Mouse (Mus musculus) mouse trophoblast stem cell (cell line): ENCODE measurements around the gene Ibsp.

Experiments used
- in situ Hi-C, 2 experiments: fragments of 300-500 bp; cut with MseI, MboI; formaldehyde crosslinking; loops; 2 replicates in 1 of 2; 3 replicates in 1 of 2; pipeline ENCODE4 v1.15.1; 2025

Ibsp gene

GRCm38 (mm10) chr5:104298994-104299393 lies at the start of gene Ibsp:
TSS of gene Ibsp (plus strand) at chr5:104299171.
- in situ Hi-C loops: no loop called here

DNA sequence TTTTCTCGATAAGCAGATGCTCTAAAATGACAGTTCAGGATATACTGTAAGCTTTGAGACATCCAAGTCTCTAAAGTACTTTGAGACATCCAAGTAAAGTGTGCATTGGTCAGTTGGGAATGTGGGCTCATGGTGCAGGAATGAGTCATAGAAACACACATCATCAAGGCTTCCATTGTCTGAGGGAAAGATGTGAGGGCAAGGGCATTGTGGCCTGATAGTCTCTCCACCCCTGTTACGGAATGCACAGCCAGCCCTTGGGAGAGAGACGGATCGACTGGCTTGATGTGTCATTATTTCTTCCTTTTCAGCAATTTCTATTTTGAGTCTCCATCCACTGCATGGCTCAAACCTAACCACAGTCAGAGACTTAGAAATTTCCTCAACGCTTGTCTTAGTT lies 47.2 kb upstream of the Ibsp start:
- in situ Hi-C loops: no loop called here

GRCm38 (mm10) chr5:104256585-104256984 lies 42.4 kb upstream of the Ibsp start:
- in situ Hi-C loops: no loop called here

DNA sequence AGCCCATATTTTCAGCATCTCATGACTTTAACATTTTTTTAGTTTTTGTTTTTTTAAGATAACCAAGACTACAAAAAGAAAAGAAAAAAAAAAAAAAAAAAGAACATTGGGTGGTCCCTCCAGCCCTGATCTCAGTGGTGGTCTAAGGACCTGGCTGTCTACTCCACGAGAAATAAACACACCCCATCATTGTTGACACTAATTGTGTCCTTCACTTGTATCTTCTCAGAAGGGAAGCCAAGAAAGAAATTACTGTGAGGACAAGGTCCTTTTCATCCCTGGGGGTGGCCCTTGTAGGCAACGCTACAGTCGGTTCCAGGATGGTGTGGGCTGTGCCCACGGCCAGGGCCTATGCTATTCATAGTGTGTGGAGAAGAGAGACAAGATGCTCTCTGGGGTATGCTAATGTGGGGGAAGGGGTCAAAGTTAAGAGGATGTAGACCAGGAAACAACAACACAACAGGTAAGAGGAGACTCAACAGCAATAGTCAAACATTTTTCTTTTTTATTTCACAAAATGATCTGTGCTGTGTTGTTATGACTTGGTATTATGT lies 37.0 kb upstream of the Ibsp start:
- in situ Hi-C loops: no loop called here

DNA sequence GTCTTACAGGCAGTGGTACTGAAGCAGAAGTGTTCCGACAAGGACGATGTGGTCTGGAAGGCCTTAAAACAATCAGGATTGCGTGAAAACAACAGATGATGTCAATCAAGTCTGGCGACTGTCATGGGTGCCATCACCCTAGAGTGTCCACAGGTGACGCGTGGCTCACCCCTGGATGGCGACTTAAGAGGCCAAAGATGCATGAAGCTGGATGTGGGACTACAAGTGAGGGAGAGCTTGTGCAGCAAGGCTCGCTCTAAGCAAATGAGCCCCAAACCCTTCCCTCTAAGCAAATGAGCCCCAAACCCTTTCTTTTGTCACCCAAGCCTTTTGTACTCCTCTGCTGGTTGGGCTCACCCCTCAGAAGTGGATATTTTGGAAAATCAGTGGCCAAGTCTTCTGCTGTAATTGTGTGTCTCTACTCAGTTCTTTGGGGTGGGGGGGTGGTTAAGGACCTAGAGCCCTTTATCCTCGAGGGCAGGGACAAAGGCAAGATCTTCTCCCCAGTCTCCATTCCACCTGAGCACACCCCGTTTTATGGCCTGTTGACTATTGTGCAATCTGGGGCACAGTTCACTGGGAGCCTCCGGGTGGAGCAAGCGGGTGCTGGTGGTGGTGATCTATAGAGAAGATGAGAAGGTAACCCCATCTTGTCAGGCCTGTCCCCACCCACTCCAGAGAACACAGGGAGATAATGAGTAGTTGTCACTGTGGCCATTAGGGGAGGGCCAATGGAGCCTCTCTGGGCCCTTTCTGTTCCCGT lies 35.8 kb upstream of the Ibsp start:
- in situ Hi-C loops: no loop called here

DNA sequence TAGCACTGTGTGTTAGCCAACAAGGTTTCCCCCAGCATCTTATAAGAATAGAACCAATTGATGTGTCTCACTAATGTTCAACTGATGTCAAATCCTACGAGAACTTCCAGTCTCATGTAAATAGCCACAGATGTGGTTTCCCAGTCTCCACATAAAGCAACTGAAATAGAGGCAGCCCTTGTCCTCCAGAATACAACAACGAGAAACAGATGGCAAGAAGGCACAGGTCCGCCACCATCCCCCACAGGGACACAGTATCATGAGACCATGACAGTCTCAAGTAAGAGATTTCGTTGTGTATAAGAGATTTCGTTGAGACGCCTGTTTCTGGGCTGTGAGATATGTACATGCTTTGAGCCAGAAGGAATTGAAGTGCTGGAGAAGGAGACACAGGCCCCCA lies 4.8 kb upstream of the Ibsp start:
- in situ Hi-C loops: no loop called here

- in situ Hi-C loops: no loop called here
Measured at GRCm38 (mm10) chr5:104314073-104314472, 15.1 kb downstream of the Ibsp start.

GRCm38 (mm10) chr5:104325029-104325428 lies 26.1 kb downstream of the Ibsp start, which contains the start of gene Mepe:
TSS of gene Mepe (plus strand) at chr5:104325329.
- in situ Hi-C loops: no loop called here

- in situ Hi-C loops: no loop called here
Measured at GRCm38 (mm10) chr5:104326884-104327283, 27.9 kb downstream of the Ibsp start.

- in situ Hi-C loops: no loop called here
Measured at GRCm38 (mm10) chr5:104327389-104327788, 28.4 kb downstream of the Ibsp start.

- in situ Hi-C loops: no loop called here
Measured at GRCm38 (mm10) chr5:104327876-104328275, 28.9 kb downstream of the Ibsp start.

DNA sequence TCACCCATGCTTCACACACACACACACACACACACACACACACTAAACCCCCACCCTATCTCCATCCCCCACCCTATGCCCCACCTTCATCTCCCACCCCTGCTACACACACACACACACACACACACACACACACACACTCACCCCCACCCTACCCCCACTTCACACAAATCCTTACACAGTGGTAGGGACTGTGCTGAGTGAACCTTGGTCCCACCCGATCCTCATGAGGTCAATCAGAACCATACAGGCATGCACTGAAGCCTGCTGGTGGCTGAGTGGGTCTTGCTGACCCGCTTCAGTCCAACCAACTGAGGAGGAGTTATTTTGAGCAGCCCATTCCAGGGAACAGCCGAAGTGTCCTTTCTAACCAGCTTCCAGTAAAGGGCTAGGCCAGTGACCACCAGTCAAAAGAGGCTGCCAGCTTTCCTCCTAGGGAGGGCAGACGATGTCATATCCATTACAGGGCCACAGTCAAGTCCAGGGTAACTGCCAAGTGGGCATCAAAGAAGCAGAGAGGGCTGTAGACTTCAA lies 29.4 kb downstream of the Ibsp start:
- in situ Hi-C loops: no loop called here

- in situ Hi-C loops: no loop called here
Measured at GRCm38 (mm10) chr5:104329381-104329780, 30.4 kb downstream of the Ibsp start.

DNA sequence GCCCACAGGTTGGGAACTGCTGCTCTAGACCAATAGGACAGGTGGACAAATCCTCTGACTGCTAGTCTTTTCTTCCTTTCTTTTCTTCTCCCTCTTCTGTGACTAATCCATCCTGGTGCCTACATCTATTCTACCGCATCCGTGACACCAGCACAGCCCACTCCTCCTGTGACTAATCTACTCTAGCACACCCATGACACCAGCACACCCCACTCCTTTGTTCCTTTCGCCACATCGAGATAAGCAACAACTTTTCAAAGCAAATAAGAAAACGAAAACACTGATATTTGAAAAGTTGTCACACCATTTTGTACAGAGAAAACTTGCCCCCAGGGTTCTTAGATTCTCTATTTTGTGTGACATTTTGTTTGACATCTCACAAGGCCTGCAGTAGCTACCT lies 31.1 kb downstream of the Ibsp start:
- in situ Hi-C loops: loop anchor here (10.0 kb wide), 1 partner anchor 255 kb away; the partner anchor contains the start of gene Gm17660 (in 2 of the 2)

GRCm38 (mm10) chr5:104332296-104332695 lies 33.3 kb downstream of the Ibsp start:
- in situ Hi-C loops: loop anchor here (10.0 kb wide), 1 partner anchor 257 kb away; the partner anchor contains the start of gene Gm17660 (in 2 of the 2)

DNA sequence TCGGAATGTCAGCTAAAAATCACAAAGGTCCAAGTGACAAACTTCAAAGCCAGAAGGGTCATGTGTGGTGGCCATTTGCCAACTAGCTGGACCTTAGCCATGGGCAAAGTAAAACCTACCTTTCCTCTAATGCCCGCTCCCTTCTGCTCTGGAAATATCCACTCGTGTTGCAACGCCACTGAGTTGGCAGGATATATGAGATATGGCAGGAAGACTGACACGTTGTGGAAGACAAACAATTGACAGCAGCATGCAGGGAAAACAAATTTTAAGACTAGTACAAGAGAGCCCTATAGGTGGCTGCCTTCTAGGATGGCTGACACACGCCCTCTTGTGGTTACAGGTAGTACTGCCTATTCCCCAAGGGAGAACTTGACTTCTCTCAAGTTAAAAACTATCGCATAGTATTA lies 34.3 kb downstream of the Ibsp start:
- in situ Hi-C loops: loop anchor here (10.0 kb wide), 1 partner anchor 258 kb away; the partner anchor contains the start of gene Gm17660 (in 2 of the 2)

DNA sequence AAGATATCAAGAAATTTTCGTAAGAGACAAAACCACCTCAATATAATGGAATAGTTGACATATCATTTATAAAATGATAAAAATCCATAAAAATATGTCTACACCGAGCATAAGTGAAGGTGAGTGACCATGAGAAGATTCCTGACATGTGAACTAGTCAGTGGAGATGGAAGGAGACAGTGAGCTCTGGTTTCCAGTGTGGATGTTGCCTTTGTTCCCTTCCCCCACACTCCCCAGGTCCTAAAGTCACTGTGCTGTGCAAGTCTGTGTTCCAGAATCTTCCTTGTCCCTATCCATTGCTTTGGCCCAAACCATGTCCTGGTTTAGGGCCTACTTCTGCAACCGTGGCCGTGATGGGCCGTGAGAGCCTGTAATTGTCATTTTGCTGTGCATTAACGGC lies 34.7 kb downstream of the Ibsp start:
- in situ Hi-C loops: loop anchor here (10.0 kb wide), 1 partner anchor 259 kb away; the partner anchor contains the start of gene Gm17660 (in 2 of the 2)

GRCm38 (mm10) chr5:104334516-104334915 lies 35.5 kb downstream of the Ibsp start:
- in situ Hi-C loops: loop anchor here (10.0 kb wide), 1 partner anchor 260 kb away; the partner anchor contains the start of gene Gm17660 (in 2 of the 2)

DNA sequence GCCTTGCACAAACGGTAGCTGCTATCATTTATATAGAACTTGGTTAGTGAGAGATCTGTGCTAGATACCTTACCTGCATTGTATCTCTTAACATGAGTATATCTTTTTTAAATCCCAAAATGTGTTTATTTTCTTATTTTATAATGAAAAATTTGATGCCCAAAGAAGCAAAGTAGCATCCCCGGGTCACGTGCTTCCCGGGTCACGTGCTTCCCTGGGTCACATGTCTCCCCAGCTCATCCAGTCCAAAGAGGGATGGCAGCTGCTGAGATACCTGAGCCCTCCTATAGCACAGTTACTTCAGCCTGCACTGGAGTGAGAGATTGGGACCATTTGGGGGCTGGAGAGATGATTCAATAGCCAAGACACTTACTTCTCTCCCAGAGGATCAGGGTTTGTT lies 37.0 kb downstream of the Ibsp start:
- in situ Hi-C loops: loop anchor here (5.0 to 10.0 kb wide), 2 partner anchors 119 to 261 kb away; partner anchors contain the start of gene Gm17660 (in 2 of the 2)

DNA sequence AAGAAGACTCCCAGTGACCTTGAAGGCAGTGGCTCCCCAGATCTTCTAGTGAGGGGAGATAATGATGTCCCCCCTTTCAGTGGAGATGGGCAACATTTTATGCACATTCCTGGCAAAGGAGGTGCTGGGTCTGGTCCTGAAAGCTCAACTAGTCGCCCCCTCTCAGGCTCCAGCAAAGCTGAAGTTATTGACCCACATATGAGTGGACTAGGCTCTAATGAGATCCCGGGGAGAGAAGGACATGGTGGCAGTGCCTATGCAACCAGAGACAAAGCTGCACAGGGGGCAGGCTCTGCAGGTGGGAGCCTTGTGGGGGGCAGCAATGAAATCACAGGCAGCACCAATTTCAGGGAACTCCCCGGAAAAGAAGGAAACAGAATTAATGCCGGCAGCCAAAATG lies 38.5 kb downstream of the Ibsp start:
- in situ Hi-C loops: loop anchor here (5.0 to 10.0 kb wide), 2 partner anchors 120 to 263 kb away; partner anchors contain the start of gene Gm17660 (in 2 of the 2)

- in situ Hi-C loops: loop anchor here (5.0 to 10.0 kb wide), 2 partner anchors 122 to 264 kb away; partner anchors contain the start of gene Gm17660 (in 2 of the 2)
Measured at GRCm38 (mm10) chr5:104339009-104339408, 40.0 kb downstream of the Ibsp start.
